Mouse (Mus musculus): ENCODE results near the gene Esf1.

GRCm38 (mm10) chr2:140202573-140202972 is 32.2 kb upstream of the Esf1 start:
- no peak for TF ChIP-seq CTCF (IDR thresholded peaks at IDR 0.05; ENCODE audit: control insufficient read depth, insufficient read depth, insufficient read length)
- no peak for TF ChIP-seq USF1 (IDR thresholded peaks at IDR 0.05; ENCODE audit: low read depth)
- TF ChIP-seq CEBPB (IDR thresholded peaks at IDR 0.05; ENCODE audit: low read depth) = no peak
